Mouse (Mus musculus): ENCODE data around the gene Tex38. TPM values are rescaled to one million over a fixed set of nuclear protein-coding genes. Genes with fewer than 3 reads are reported as not detected.

The Tex38 gene
- total and polyA plus RNA-seq, 2 experiments from 2014 or later, result 0.74 TPM; not detected in 1

DNA sequence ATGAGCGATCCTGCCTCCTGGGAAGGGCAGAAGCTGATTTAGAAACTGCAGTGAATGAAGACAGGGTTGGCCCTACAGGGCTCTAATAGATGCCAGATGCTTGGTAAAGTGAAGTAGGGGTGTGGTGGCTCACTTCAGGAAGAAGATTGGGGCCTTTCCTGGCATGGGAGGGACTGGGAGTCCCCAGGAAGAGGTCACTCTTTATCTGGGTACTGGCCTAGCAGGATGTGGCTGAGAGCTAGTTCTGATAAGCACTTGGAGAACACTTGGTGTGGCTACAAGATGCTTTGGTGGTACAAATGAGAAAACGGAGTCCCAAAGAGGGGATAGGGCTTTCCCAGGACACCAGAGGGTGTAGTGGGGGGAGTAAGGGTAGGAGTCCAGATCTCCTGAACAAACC, 43.4 kb upstream of the Tex38 start:
- Histone ChIP-seq H3K4me2 (ENCODE audit: low read depth, low read length) (no peak overlapping the region), H3K4me1 (ENCODE audit: insufficient read depth, low read length) (no peaks in the 10 kb centered on the region; the same call in 1 of the 2 replicates), H3K27me3 (ENCODE audit: insufficient read depth, low read length) (no peaks in the 10 kb centered on the region), H3K9me3 (ENCODE audit: low read length) (no peaks in the 10 kb centered on the region), H3K9ac (replicated peaks; ENCODE audit: low read length) (no peak overlapping the region), H3K27ac (no peak overlapping the region), H3K36me3 (ENCODE audit: insufficient read depth, low read length) (no peaks in the 10 kb centered on the region), H3K4me3 (ENCODE audit: low read length) (no peak overlapping the region)
- 80% methylated on average over 2 of the region's 2 CpGs for WGBS
- ATAC-seq (no peak), DNase-seq (ENCODE audit: low spot score) (no peak)
- TF ChIP-seq CTCF (IDR thresholded peaks at IDR 0.05; ENCODE audit: low read depth), result no peak

- ATAC-seq, result no peak
These were observed 41.1 kb upstream of the Tex38 start for GRCm38 (mm10) chr4:115821928-115822327.

DNA sequence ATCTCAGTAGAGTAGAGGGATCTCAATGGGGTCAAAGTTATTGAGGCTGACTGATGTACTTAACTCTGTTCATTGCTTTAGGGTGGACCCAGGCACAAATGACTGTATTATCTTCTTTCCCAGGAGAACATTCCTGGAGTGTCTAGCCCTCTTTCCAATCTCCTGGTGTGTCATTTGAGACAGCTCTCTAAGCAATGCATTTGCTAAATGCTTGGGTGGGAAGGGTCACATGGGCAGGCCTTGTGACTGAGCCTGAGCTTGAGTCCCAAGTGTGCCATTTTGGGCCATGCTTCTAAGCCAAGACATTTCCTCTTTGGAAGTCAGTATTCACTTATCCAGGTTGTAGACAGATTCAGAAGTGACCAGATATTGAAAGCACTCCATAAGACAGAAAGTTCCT, 40.6 kb upstream of the Tex38 start:
- H3K9me3 ChIP-seq (ENCODE audit: low read length), result no peaks in the 10 kb centered on the region
- H3K27me3 ChIP-seq (ENCODE audit: insufficient read depth, low read length), result no peaks in the 10 kb centered on the region
- no peak overlapping the region for H3K4me3 ChIP-seq (ENCODE audit: low read length)
- H3K9ac ChIP-seq (replicated peaks; ENCODE audit: low read length), result no peak overlapping the region
- no peak overlapping the region for H3K27ac ChIP-seq
- no peak overlapping the region for H3K4me2 ChIP-seq (ENCODE audit: low read depth, low read length)
- no peaks in the 10 kb centered on the region for H3K4me1 ChIP-seq (ENCODE audit: insufficient read depth, low read length)
- DNase-seq (ENCODE audit: low spot score) (no peak), ATAC-seq (no peak)
- no peak for TF ChIP-seq CTCF (IDR thresholded peaks at IDR 0.05; ENCODE audit: low read depth)
- H3K36me3 ChIP-seq (ENCODE audit: insufficient read depth, low read length), result no peaks in the 10 kb centered on the region; the same call in 1 of the 2 replicates

More at GRCm38 (mm10) chr4:115821928-115822327, 41.1 kb upstream of the Tex38 start:
- 56% methylated on average over 3 of the region's 3 CpGs for WGBS
- no peaks in the 10 kb centered on the region for H3K27me3 ChIP-seq (ENCODE audit: insufficient read depth, low read length)
- H3K9me3 ChIP-seq (ENCODE audit: low read length), result no peaks in the 10 kb centered on the region
- H3K4me2 ChIP-seq (ENCODE audit: low read depth, low read length), result no peak overlapping the region
- no peak overlapping the region for H3K4me3 ChIP-seq (ENCODE audit: low read length)
- H3K27ac ChIP-seq, result no peak overlapping the region
- no peak for TF ChIP-seq CTCF (IDR thresholded peaks at IDR 0.05; ENCODE audit: low read depth)
- no peaks in the 10 kb centered on the region for H3K4me1 ChIP-seq (ENCODE audit: insufficient read depth, low read length)
- H3K36me3 ChIP-seq (ENCODE audit: insufficient read depth, low read length), result no peaks in the 10 kb centered on the region
- H3K9ac ChIP-seq (replicated peaks; ENCODE audit: low read length), result no peak overlapping the region
- no peak for DNase-seq (ENCODE audit: low spot score)

- 79% methylated on average over 3 of the region's 3 CpGs for WGBS
- no peaks in the 10 kb centered on the region for H3K4me1 ChIP-seq (ENCODE audit: insufficient read depth, low read length)
- H3K27me3 ChIP-seq (ENCODE audit: insufficient read depth, low read length), result no peaks in the 10 kb centered on the region
- H3K4me3 ChIP-seq (ENCODE audit: low read length), result no peak overlapping the region
- H3K36me3 ChIP-seq (ENCODE audit: insufficient read depth, low read length), result no peaks in the 10 kb centered on the region; the same call in 1 of the 2 replicates
- no peaks in the 10 kb centered on the region for H3K9me3 ChIP-seq (ENCODE audit: low read length)
- H3K9ac ChIP-seq (replicated peaks; ENCODE audit: low read length), result no peak overlapping the region
- DNase-seq (ENCODE audit: low spot score), result no peak
- TF ChIP-seq CTCF (IDR thresholded peaks at IDR 0.05; ENCODE audit: low read depth), result no peak
- H3K27ac ChIP-seq, result no peak overlapping the region
- no peak overlapping the region for H3K4me2 ChIP-seq (ENCODE audit: low read depth, low read length)
- ATAC-seq, result no peak
These were observed 40.1 kb upstream of the Tex38 start for GRCm38 (mm10) chr4:115820944-115821343.

DNA sequence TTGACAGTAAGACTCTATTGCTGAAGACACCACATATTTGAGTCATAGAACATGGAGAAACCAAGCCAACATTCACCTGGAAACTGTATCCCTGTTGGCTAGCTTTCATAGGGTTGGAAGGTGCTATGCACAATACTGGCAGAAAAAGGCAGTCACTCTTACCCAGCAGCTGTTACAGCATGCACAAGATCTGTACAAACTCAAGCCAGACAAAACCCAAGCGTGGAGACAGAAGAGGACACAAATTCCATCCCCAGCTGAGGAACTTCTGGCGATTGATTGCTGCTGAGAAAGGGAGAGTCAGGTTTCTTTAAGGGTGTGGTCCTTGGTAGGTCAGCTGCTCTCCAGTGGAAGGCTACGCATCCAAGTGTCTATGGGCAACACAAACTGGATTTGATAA, 39.4 kb upstream of the Tex38 start:
- TF ChIP-seq CTCF (IDR thresholded peaks at IDR 0.05; ENCODE audit: low read depth), result no peak
- H3K9me3 ChIP-seq (ENCODE audit: low read length), result no peaks in the 10 kb centered on the region
- no peaks in the 10 kb centered on the region for H3K4me1 ChIP-seq (ENCODE audit: insufficient read depth, low read length)
- no peak overlapping the region for H3K9ac ChIP-seq (replicated peaks; ENCODE audit: low read length)
- no peak overlapping the region for H3K27ac ChIP-seq
- WGBS, result 73% methylated on average over 3 of the region's 3 CpGs
- no peak overlapping the region for H3K4me3 ChIP-seq (ENCODE audit: low read length)
- no peaks in the 10 kb centered on the region for H3K27me3 ChIP-seq (ENCODE audit: insufficient read depth, low read length)
- H3K36me3 ChIP-seq (ENCODE audit: insufficient read depth, low read length), result peaks cover 5% of the 10 kb centered on the region; the same call in 1 of the 2 replicates
- no peak for DNase-seq (ENCODE audit: low spot score)
- no peak for ATAC-seq
- no peak overlapping the region for H3K4me2 ChIP-seq (ENCODE audit: low read depth, low read length)

DNA sequence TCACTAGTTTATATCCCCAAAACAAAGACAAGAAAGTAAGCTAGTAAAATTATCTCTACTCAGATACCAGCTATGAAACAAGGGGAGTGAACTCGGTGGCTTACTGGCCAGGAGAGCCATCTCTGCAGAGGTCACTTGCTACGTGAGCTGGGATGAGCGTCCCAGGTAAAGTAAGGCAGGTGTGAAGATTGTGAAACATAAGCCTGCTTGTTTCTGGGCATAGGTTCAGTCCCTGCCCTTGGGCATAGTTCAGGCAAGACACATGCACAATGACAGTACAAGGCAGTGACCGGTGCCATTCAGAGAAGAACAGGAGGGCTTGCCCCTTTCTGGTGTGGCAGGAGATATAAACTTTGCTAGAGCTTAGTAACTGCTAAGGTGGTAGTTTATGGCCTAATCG, 34.8 kb upstream of the Tex38 start:
- no peak overlapping the region for H3K4me2 ChIP-seq (ENCODE audit: low read depth, low read length)
- no peak overlapping the region for H3K4me3 ChIP-seq (ENCODE audit: low read length)
- H3K4me1 ChIP-seq (ENCODE audit: insufficient read depth, low read length), result no peaks in the 10 kb centered on the region
- no peak for DNase-seq (ENCODE audit: low spot score)
- no peak overlapping the region for H3K9ac ChIP-seq (replicated peaks; ENCODE audit: low read length)
- 97% methylated on average over 5 of the region's 5 CpGs for WGBS
- no peaks in the 10 kb centered on the region for H3K9me3 ChIP-seq (ENCODE audit: low read length)
- H3K36me3 ChIP-seq (ENCODE audit: insufficient read depth, low read length), result peaks cover 17% of the 10 kb centered on the region
- H3K27me3 ChIP-seq (ENCODE audit: insufficient read depth, low read length), result no peaks in the 10 kb centered on the region
- ATAC-seq, result no peak
- no peak overlapping the region for H3K27ac ChIP-seq
- no peak for TF ChIP-seq CTCF (IDR thresholded peaks at IDR 0.05; ENCODE audit: low read depth)

DNA sequence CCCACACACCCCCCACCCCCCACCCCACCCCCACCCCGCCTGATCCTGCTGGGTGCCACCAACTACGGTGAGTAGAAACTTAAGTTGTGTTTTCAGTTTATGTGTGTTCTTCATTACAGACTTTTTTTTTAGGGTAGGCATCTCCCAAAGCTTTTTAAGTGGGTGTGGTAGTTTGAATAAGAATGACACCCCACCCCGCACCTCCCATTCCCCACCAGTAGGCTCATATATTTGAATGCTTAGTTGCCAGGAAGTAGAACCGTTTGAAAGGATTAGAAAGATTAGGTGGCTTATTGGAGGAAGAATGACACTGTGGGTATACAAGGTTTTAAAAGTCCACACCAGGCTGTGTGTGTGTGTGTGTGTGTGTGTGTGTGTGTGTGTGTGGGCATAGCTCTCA, 31.5 kb upstream of the Tex38 start:
- Histone ChIP-seq H3K27me3 (ENCODE audit: insufficient read depth, low read length) (no peaks in the 10 kb centered on the region), H3K36me3 (ENCODE audit: insufficient read depth, low read length) (peaks cover 17% of the 10 kb centered on the region), H3K27ac (no peak overlapping the region), H3K4me2 (ENCODE audit: low read depth, low read length) (no peak overlapping the region), H3K4me3 (ENCODE audit: low read length) (no peak overlapping the region), H3K4me1 (ENCODE audit: insufficient read depth, low read length) (no peaks in the 10 kb centered on the region), H3K9me3 (ENCODE audit: low read length) (no peaks in the 10 kb centered on the region), H3K9ac (replicated peaks; ENCODE audit: low read length) (no peak overlapping the region)
- TF ChIP-seq CTCF (IDR thresholded peaks at IDR 0.05; ENCODE audit: low read depth), result no peak
- WGBS, result 84% methylated on average over 4 of the region's 4 CpGs
- DNase-seq (ENCODE audit: low spot score) (no peak), ATAC-seq (no peak)

Measured in hindbrain, postnatal 0 days (tissue).